Comparison of ENCODE assay signal across 16 mouse cellular contexts in genomic region chr12:8032359-8032755, GRCm38 (mm10). TPM values are rescaled to one million over a fixed set of nuclear protein-coding genes. Genes with fewer than 3 reads are reported as not detected.
DNase-seq lines count a peak whose midpoint lies in the region; ATAC-seq and TF ChIP-seq lines count a peak whose summit lies in the region.
"Had no signal": no experiment of that assay in that cellular context is flagged by ENCODE, and none has a peak within 500 bp of the region (broad histone marks: within the 10 kb centered on the region; RNA-seq: fewer than 3 reads in every experiment).

No protein-coding gene starts in this region.

- H3K4me1 ChIP-seq in midbrain, embryonic 11.5 days (ENCODE audit: control insufficient read depth, insufficient read depth, low read length): peaks cover 7% of the 10 kb centered on the region
- H3K4me1 ChIP-seq in midbrain, postnatal 0 days (ENCODE audit: insufficient read depth, low read length): no peaks in the 10 kb centered on the region
- peaks cover 2% of the 10 kb centered on the region; the same call in 1 of the 2 replicates for H3K4me1 ChIP-seq in forebrain, embryonic 16.5 days (replicated peaks; ENCODE audit: control insufficient read depth, insufficient read depth, low read length)
- H3K4me1 ChIP-seq in hindbrain, postnatal 0 days (ENCODE audit: insufficient read depth, low read length): 0 out of 2 replicates have a peak, but pooled peaks cover 3% of the 10 kb centered on the region
- H3K4me1 ChIP-seq in neural tube, embryonic 14.5 days (ENCODE audit: control insufficient read depth, insufficient read depth, low read length): no peaks in the 10 kb centered on the region; the same call in 1 of the 2 replicates
- H3K4me1 ChIP-seq: liver, embryonic 15.5 days; megakaryocyte, embryonic 14.5 days had no signal

- 30% methylated on average over 4 of the region's 4 CpGs for WGBS in midbrain, embryonic 11.5 days
- 15% methylated on average over 4 of the region's 4 CpGs for WGBS in midbrain, postnatal 0 days
- 21% methylated on average over 4 of the region's 4 CpGs for WGBS in forebrain, embryonic 16.5 days
- WGBS in hindbrain, postnatal 0 days: 18% methylated on average over 4 of the region's 4 CpGs
- WGBS in neural tube, embryonic 14.5 days: 21% methylated on average over 4 of the region's 4 CpGs

- no peaks in the 10 kb centered on the region for H3K36me3 ChIP-seq in midbrain, embryonic 11.5 days (ENCODE audit: control insufficient read depth, insufficient read depth, low read length)
- H3K36me3 ChIP-seq in midbrain, postnatal 0 days (ENCODE audit: insufficient read depth, low read length): no peaks in the 10 kb centered on the region
- H3K36me3 ChIP-seq in forebrain, embryonic 16.5 days (ENCODE audit: control insufficient read depth, insufficient read depth): no peaks in the 10 kb centered on the region
- no peaks in the 10 kb centered on the region for H3K36me3 ChIP-seq in hindbrain, postnatal 0 days (ENCODE audit: insufficient read depth, low read length)
- H3K36me3 ChIP-seq in neural tube, embryonic 14.5 days (ENCODE audit: control insufficient read depth, insufficient read depth, low read length): no peaks in the 10 kb centered on the region
- H3K36me3 ChIP-seq: liver, embryonic 15.5 days had no signal

- H3K27ac ChIP-seq in midbrain, embryonic 11.5 days (ENCODE audit: low read depth, low read length): no peak overlapping the region
- H3K27ac ChIP-seq in midbrain, postnatal 0 days (ENCODE audit: low read depth, low read length): no peak overlapping the region
- no peak overlapping the region for H3K27ac ChIP-seq in forebrain, embryonic 16.5 days (ENCODE audit: low read length)
- H3K27ac ChIP-seq in hindbrain, postnatal 0 days: no peak overlapping the region
- H3K27ac ChIP-seq in neural tube, embryonic 14.5 days (ENCODE audit: low read depth, low read length): no peak overlapping the region
- H3K27ac ChIP-seq: left cerebral cortex, adult 2 months; liver, embryonic 15.5 days had no signal

- H3K4me2 ChIP-seq in midbrain, embryonic 11.5 days: no peak overlapping the region
- no peak overlapping the region for H3K4me2 ChIP-seq in midbrain, postnatal 0 days (ENCODE audit: low read depth, low read length, poor library complexity, severe bottlenecking)
- no peak overlapping the region for H3K4me2 ChIP-seq in forebrain, embryonic 16.5 days (ENCODE audit: low read length)
- no peak overlapping the region for H3K4me2 ChIP-seq in hindbrain, postnatal 0 days (ENCODE audit: low read depth, low read length)
- no peak overlapping the region for H3K4me2 ChIP-seq in neural tube, embryonic 14.5 days (ENCODE audit: low read depth, low read length)
- H3K4me2 ChIP-seq: heart, embryonic 11.5 days; liver, embryonic 15.5 days had no signal

- H3K4me3 ChIP-seq in midbrain, embryonic 11.5 days (ENCODE audit: low read depth, low read length): no peak overlapping the region
- no peak overlapping the region for H3K4me3 ChIP-seq in midbrain, postnatal 0 days (ENCODE audit: low read depth, low read length)
- no peak overlapping the region for H3K4me3 ChIP-seq in forebrain, embryonic 16.5 days (replicated peaks; ENCODE audit: low read length)
- H3K4me3 ChIP-seq in hindbrain, postnatal 0 days (ENCODE audit: low read length): no peak overlapping the region
- H3K4me3 ChIP-seq in neural tube, embryonic 14.5 days (ENCODE audit: low read depth, low read length): no peak overlapping the region
- H3K4me3 ChIP-seq: erythroblast, embryonic 14.5 days; left cerebral cortex, adult 2 months; liver, embryonic 15.5 days; megakaryocyte, embryonic 14.5 days had no signal

- peak; percentile 70 for ATAC-seq in midbrain, embryonic 11.5 days (ENCODE audit: low FRiP score)
- ATAC-seq in midbrain, postnatal 0 days (ENCODE audit: low FRiP score): no peak
- ATAC-seq in forebrain, embryonic 16.5 days: 0 out of 2 replicates have a peak, but pooled peaks have one; percentile 38
- 0 out of 2 replicates have a peak, but pooled peaks have one; percentile 24 for ATAC-seq in hindbrain, postnatal 0 days
- peak; percentile 57; the same call in 1 of the 2 replicates for ATAC-seq in neural tube, embryonic 14.5 days (ENCODE audit: low read depth)
- ATAC-seq in frontal cortex, adult (ENCODE audit: low TSS enrichment): no peak
- ATAC-seq: intestine, postnatal 0 days had no signal

- TF ChIP-seq CTCF in midbrain, postnatal 0 days (IDR thresholded peaks at IDR 0.05): no peak
- TF ChIP-seq CTCF in hindbrain, postnatal 0 days (IDR thresholded peaks at IDR 0.05; ENCODE audit: low read depth): no peak

- no peaks in the 10 kb centered on the region for H3K9me3 ChIP-seq in midbrain, embryonic 11.5 days (ENCODE audit: control insufficient read depth, low read length)
- no peaks in the 10 kb centered on the region for H3K9me3 ChIP-seq in midbrain, postnatal 0 days (ENCODE audit: low read length)
- no peaks in the 10 kb centered on the region for H3K9me3 ChIP-seq in forebrain, embryonic 16.5 days (ENCODE audit: control insufficient read depth, low read length)
- no peaks in the 10 kb centered on the region for H3K9me3 ChIP-seq in hindbrain, postnatal 0 days (ENCODE audit: low read length)
- no peaks in the 10 kb centered on the region for H3K9me3 ChIP-seq in neural tube, embryonic 14.5 days (ENCODE audit: control insufficient read depth, low read length)
- H3K9me3 ChIP-seq: liver, embryonic 15.5 days had no signal

- H3K9ac ChIP-seq in midbrain, embryonic 11.5 days (ENCODE audit: low read length): no peak overlapping the region
- H3K9ac ChIP-seq in midbrain, postnatal 0 days (replicated peaks; ENCODE audit: low read length, poor library complexity, severe bottlenecking): no peak overlapping the region
- no peak overlapping the region for H3K9ac ChIP-seq in forebrain, embryonic 16.5 days (replicated peaks; ENCODE audit: low read depth, low read length)
- H3K9ac ChIP-seq in hindbrain, postnatal 0 days (replicated peaks; ENCODE audit: low read length): no peak overlapping the region
- no peak overlapping the region for H3K9ac ChIP-seq in neural tube, embryonic 14.5 days (replicated peaks; ENCODE audit: low read depth, low read length)
- H3K9ac ChIP-seq: liver, embryonic 15.5 days had no signal

- DNase-seq in midbrain, embryonic 11.5 days (ENCODE audit: low spot score, missing footprints): no peak
- no peak for DNase-seq in midbrain, postnatal 0 days (ENCODE audit: low spot score)
- DNase-seq in hindbrain, postnatal 0 days (ENCODE audit: low spot score): no peak
- no peak for DNase-seq in thymus, postnatal 4 days
- DNase-seq: heart, postnatal 14 days; kidney, postnatal 25 days; thymus, postnatal 25 days had no signal

- peaks cover 39% of the 10 kb centered on the region for H3K27me3 ChIP-seq in midbrain, embryonic 11.5 days (ENCODE audit: control insufficient read depth, insufficient read depth, low read length)
- peaks cover 6% of the 10 kb centered on the region; the same call in 1 of the 2 replicates for H3K27me3 ChIP-seq in midbrain, postnatal 0 days (ENCODE audit: insufficient read depth, low read length)
- H3K27me3 ChIP-seq in forebrain, embryonic 16.5 days (replicated peaks; ENCODE audit: control insufficient read depth, insufficient read depth, low read length): no peaks in the 10 kb centered on the region
- no peaks in the 10 kb centered on the region for H3K27me3 ChIP-seq in hindbrain, postnatal 0 days (ENCODE audit: insufficient read depth, low read length)
- peaks cover 6% of the 10 kb centered on the region for H3K27me3 ChIP-seq in neural tube, embryonic 14.5 days (ENCODE audit: control insufficient read depth, insufficient read depth, low read length)
- H3K27me3 ChIP-seq: liver, embryonic 15.5 days; megakaryocyte, embryonic 14.5 days had no signal

RNA-seq across cellular contexts. Expression of gene Apob, which starts 54.9 kb away (rescaled TPM):
- 0.04 and 0.07 TPM in 2 replicates for polyA plus RNA-seq in midbrain, embryonic 11.5 days (2014; fragmentation: Nextera tagmentation; extraction: Ambion mirVana)
- total RNA-seq in midbrain, postnatal 0 days (2014; rRNA removed): 0.05 TPM in 2 replicates
- polyA plus RNA-seq in midbrain, postnatal 0 days (2015; fragmentation: Nextera tagmentation; extraction: Ambion mirVana): not detected in 2 replicates
- 0.03 and 0.07 TPM in 2 replicates for polyA plus RNA-seq in forebrain, embryonic 16.5 days (2015; fragmentation: Nextera tagmentation; extraction: Ambion mirVana)
- 0.16 and 0.32 TPM in 2 replicates for total RNA-seq in hindbrain, postnatal 0 days (2014; rRNA removed)
- not detected in 2 replicates for polyA plus RNA-seq in hindbrain, postnatal 0 days (2015; fragmentation: Nextera tagmentation; extraction: Ambion mirVana)
- polyA plus RNA-seq in neural tube, embryonic 14.5 days (2014; fragmentation: Nextera tagmentation; extraction: Ambion mirVana): 0.09 TPM in 2 replicates
- total RNA-seq: left cerebral cortex, adult 2 months had no signal

Comparison
In these comparisons a context has a peak if more than half of its experiments do, and no peak if none do; other contexts are left out.
1. ATAC-seq: peak in midbrain, embryonic 11.5 days (single experiment), forebrain, embryonic 16.5 days (single experiment), hindbrain, postnatal 0 days (single experiment) and neural tube, embryonic 14.5 days (single experiment); none in midbrain, postnatal 0 days (single experiment) and frontal cortex, adult (single experiment).